Mouse (Mus musculus) ZHBTc4 (cell line): ENCODE data around the gene Stpg3.

Source experiments
- DNase-seq: peaks from one replicate; pipeline ENCODE4 v3.0.0-alpha.2; 2011; ENCODE audit warnings: low read depth, low spot score

The Stpg3 gene

DNA sequence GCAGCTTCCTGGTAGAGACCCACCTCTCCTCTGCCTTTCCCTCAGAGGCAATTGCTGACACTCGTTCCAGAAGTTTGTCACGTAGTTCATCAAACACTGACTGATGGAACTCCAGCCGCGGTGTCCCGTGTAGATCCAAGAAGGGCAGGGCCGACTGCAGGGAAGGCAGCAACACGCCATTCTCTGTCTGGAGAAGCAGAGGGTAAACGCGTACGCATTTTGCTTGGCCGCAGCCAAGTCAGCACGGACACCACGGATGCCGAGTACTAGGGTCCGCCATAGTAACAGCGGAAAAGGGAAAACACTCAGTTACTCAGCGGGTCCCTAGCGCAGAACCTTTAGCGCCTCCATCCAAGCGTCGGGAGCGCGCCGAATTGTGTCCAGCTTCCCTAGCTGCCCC is 3.8 kb downstream of the Stpg3 start:
- DNase-seq, result no peak

GRCm38 (mm10) chr2:25207593-25207992 is 6.8 kb downstream of the Stpg3 start:
- no peak for DNase-seq

DNA sequence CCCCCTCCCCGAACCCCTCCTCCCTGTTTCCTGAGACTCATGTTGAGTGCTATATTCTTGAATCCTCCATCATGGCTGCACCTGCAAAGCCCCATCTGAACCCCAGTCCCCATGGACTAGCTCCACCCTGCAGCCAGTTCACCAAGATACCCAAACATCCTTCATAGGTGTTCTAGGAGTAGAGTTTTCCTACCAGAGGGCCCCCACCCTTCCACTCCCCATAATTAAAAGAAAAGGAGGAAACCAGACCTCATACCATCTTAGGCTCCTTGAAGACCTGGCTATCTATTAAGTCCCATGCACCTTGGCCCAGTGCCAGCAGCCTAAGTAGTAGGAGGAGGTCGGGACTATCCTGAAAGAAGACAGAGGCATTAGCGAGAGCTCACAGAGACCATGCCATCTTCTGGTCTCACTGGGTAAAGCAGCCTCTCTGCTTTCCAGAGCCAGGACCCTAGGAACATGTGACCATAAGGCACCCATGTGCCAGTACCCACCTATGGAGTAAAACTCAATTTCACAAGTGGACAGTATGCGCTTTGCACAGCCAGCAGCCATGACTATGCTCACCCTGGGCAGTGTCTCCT is 10.7 kb downstream of the Stpg3 start:
- DNase-seq, result peak; percentile 60

DNA sequence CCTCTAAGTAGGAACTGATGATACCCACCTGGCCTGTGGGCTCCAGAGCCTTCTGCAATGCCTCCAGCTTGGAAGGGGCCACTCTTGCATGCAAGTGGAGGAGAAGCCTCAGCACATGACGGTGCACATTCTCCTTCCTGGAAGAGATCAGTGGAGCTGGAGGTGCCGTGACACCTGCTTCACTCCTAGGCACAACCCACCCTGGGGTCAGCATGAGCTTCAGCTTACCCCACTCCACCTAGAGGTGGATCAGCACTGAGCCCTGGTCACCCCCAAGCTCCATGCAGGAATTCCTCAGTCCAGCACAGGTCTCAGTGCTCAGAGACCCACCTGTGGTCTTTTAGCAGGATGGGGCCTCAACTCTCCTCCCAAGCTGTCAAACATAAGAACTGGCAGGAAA is 13.8 kb downstream of the Stpg3 start:
- DNase-seq, result no peak

DNA sequence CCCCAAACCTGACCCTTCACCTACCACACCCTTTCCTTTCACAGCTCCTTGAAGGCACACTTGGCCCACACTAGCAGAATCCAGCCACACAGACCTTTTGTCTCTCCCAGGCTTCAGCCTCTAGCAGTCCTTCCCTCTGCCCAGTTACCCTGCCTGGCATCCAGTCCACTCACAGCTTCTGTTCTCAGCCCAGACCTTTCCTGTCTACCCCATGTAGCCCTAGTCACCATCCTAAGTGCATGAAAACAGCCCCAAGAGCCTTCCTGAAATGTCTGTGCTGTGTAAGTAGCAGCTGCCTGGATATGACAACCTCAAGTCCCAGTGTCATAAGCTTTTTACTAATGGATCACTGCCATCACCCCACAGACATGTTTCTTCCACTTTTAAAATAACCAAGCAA is 16.5 kb downstream of the Stpg3 start:
- no peak for DNase-seq

DNA sequence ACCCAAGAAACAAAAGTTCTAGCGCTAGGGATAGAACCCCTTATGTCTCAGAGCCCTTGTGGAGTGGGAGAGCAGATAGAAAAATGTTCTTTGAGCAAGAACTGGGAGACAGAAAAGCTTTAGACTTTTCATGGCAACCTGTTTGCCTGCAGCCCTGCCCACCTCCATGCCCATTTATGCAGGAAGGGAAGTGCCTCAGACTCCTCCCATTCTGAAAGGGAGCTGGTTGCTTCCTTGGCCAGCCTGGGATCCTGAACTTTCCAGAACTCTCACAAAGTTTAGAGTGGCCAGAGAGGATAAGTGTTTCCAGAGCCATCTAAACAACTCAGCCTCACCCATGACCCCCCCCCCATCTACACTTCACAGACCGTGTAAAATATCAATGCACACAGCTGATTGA is 17.2 kb downstream of the Stpg3 start:
- no peak for DNase-seq

- DNase-seq, result peak; percentile 86
Measured at GRCm38 (mm10) chr2:25196172-25196954, 18.1 kb downstream of the Stpg3 start, which contains the start of gene Tor4a. TSS of gene Tor4a (minus strand) at chr2:25196886.

DNA sequence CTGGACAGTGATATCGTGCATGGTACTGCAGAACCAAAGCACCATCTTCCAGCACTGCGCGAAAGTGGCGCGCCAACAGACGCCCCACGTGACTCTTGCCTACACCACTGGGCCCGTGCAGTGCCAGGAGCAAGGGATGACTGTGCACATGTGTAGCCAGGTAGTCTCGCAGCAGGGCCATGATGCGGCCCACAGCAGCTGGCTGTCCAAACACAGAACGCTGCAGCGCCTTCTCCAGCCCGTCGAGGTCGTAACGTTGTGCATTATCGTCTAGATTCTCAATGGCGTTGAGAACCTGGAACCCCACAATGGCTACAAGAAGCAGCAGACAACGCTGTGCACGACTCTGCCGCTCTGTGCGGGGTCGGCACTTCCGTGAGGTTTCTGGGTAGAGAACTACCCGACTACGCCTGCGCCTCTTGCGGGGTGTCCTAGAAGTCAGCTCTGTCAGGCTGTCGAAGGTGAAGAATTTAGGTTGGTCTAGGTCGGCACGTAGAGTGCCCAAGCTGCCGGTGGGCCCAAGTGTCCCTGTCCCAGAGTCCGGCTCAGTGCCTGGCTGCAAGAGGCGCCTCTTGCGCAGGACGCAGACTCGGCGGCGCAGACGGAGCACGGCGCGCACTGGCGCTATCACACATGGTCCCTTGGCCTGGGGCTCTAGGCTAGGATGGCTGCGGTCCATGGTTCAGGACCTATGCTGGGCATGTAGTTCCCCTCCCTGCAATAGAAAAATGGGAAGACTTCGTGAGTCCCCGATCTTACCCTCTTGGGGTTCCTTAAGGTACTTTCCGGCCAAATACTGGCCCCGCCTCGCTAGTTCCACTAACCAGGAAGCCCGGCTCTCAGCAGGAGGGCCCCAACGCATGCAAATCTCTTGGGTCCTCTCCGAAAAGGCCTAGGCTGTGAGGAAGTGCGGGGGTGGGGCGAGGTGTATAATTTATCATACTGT is 19.0 kb downstream of the Stpg3 start:
- peak; percentile 71 for DNase-seq

DNA sequence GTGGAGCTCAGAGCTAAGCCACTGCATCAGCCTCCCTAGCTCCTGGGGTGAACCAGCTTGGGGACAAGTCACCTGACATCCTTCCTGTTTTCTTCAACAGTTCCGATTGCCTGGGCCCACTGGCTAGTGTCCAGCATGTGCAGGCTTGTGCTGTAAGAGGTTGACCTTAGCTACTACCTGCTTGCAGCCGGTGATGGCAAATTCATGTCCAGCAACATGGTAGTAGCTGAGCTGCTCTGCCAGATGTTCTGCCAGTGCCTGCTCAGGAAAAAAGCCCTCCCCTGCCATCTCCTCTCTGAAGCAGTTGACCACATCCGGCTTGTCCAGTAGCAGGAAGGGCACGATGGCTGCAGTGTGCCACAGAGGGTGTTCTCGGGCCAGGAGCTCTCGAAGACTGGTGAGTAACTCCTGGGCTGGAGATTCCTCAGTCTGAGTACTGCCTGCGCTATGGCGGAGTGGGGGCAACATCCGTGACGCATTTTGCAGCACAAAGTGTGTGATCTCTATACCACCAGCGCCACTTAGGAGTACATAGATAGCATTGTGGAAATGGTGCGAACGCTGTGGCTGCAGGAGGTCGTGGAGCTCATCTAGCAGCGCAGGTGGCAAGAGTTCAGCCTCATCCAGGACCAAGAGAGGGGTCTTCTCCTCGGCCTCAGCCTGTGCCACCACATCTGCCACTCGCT is 19.8 kb downstream of the Stpg3 start:
- no peak for DNase-seq

GRCm38 (mm10) chr2:25194006-25194405 is 20.4 kb downstream of the Stpg3 start:
- no peak for DNase-seq

GRCm38 (mm10) chr2:25193330-25193770 is 21.1 kb downstream of the Stpg3 start:
- DNase-seq, result peak; percentile 97

DNA sequence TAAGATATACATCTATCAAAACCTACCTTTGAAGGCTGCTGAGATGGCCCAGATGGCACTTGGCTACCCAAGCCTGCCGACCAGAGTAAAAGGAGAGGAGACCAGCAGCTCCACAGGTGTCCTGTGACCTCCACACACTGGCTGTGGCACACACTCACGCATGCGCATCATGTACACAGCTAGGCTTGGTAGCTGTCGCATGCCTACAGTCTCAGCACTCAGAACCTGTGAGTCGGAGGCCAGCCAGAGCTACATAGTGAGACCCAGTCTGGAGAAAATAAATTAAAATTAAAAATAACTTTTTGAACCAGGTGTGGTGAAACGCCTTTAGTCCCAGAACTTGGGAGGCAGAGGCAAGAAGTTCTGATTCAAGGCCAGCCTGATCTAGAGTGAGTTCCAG is 26.6 kb downstream of the Stpg3 start:
- DNase-seq, result no peak

GRCm38 (mm10) chr2:25186575-25186930 is 27.9 kb downstream of the Stpg3 start:
- DNase-seq, result no peak

DNA sequence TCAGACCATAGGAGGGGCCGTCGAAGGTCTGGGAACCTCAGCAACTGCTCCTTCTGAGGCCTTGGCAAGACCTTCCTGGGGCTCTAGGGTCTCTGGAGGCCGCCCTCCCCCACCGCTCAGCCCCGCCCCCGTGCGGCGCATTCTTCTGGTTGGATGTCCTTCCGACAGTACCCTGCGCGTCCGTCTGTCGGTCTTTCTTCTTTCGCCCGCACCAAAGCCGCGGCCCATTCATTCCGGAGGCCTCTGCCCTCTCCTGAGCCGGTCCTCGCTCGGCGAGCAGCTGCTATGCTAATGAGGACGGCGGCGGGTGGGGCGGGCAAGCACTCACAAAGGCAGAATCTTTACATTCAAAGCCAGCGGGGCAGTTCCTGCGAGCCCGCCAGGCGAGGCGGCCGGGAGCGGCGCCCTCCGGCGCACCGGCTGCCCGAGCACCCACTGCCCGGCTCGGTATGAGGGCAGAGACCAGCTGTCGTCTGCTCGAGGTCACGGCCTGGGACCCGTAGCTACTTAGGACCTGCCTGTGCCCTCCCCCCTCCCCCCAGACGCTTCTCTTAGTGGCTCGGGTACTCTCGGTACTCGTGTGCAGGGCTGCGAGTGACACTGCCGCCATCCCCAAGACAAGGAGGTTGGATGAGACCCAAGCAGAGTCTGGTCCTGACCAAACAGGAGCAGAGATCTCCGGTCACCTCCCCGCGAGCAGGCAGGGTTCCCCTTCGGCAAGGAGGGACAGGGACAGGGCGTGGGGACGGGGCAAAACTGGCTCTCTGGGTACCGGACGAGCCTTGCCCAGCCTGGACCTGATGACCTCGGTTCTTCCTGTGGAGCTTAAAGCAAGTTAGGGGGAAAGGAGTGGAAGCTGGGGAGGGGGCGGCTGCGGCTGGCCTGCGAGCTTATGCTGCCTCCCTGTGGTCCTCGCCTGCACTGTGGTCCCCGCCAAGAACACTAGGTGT is 28.5 kb downstream of the Stpg3 start:
- peak; percentile 88 for DNase-seq

DNA sequence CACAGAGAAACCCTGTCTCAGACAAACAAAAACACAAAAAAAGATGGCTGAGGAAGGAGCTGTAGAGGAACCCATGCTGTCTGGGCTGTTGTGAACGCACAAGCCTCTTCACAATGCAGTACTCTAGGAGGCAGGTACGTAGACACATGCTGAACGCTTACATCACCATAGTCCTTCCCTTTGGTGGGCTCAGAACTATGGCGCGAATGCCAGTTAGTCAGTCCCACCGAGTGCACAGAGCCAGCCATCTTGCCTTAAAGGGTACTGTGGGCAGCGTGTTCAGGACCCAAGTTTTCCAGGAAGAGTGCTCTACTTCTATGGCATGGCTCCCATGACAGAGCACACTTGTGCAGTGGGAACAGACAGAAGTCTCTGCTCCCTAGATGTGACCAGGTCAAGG is 29.9 kb downstream of the Stpg3 start:
- DNase-seq, result no peak

DNA sequence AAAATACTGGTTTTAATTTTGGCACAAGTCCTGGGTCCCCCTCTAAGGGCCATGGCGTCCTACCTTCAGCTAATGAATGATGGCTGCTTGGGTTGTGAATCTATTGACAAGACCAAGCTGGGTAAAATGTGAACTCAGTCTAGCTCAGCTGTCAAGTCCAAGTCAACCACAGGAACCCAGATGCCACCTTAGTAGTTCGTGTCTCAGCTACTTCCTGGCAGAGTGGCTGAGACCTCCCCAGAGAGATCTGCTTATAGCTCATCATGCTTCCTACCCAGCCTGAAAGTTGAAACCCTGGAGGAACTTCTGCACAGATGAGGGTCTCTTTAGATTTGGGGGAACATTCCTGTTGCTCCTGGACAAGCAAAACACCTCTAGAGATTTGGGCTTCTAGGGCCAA is 31.1 kb downstream of the Stpg3 start:
- DNase-seq, result no peak

DNA sequence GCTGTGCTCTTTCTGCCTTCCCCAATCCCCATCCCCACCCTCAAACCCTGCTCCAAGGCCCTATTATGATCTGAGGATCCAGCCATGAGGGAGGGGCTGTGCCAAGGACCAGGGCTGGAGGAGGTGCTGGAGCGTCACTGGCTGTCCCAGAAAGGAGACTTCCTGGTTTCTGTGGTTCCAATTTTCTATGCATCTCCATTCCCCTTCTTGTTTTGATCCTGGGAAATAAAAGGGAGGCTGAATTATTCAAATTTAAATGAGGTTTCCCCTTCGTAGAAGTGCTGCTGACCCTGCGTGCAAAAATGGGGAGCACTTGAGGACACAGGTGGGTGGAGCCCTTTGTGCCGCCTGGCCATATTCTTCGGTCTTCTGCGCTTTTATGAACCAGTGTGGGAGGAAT is 31.8 kb downstream of the Stpg3 start:
- DNase-seq, result no peak

DNA sequence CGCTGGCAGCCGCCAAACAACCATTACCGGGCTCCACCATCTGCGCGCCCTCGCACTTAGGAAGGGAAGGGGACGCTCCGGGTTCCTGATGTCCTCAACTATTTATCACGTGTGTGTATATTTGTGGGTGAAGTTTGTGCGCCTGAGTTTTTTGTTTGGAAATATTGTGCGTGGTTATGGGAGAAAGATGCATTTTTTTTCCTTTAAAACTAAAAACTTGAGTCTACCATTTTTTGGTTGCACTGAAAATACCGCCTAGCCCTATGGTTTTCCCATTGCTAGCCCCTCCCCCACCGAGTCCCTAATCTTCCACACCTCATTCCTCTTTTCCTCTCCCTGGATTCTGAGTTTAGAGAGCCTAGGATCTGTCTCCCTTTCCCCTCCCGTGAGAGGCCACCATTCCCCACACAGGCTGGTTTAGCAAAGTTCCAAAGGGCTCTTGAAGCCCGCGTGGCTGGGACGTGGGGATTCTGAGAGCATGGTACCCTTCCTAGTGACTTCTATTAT is 32.5 kb downstream of the Stpg3 start:
- DNase-seq, result peak; percentile 51

- peak; percentile 86 for DNase-seq
Measured at GRCm38 (mm10) chr2:25180973-25181890, 33.2 kb downstream of the Stpg3 start.
